Mouse (Mus musculus) heart, embryonic 16.5 days (tissue): ENCODE measurements around the gene Qsox2. TPM values are rescaled to one million over a fixed set of nuclear protein-coding genes. Genes with fewer than 3 reads are reported as not detected.

Source experiments
- polyA plus RNA-seq: library from polyadenylated mRNA; unstranded; fragments of >200 nt; fragmentation: Nextera tagmentation; extraction: Ambion mirVana; gene quantifications from 2 replicates; pipeline ENCODE4 v1.2.1, GENCODE M21; 2015

Qsox2 gene
- polyA plus RNA-seq, 1 experiment from 2014 or later: 11.8 TPM

Other genes with a start within 250 kb of the Qsox2 start
- gene Ubac1, start 215.8 kb downstream of the Qsox2 start, polyA plus RNA-seq: 114 and 116 TPM in 2 replicates
- 6.9 and 8.0 TPM in 2 replicates for gene Nacc2, start 114.3 kb downstream of the Qsox2 start, polyA plus RNA-seq
- not detected in 2 replicates for gene Lhx3, start 29.2 kb downstream of the Qsox2 start, polyA plus RNA-seq
- gene Ccdc187, start 57.0 kb upstream of the Qsox2 start, polyA plus RNA-seq: 0.10 and 0.13 TPM in 2 replicates
- gene Gpsm1, start 78.0 kb upstream of the Qsox2 start, polyA plus RNA-seq: 102 and 104 TPM in 2 replicates
- 23.1 and 24.9 TPM in 2 replicates for gene Dnlz, start 114.6 kb upstream of the Qsox2 start, polyA plus RNA-seq
- 1.0 and 1.2 TPM in 2 replicates for gene Card9, start 123.4 kb upstream of the Qsox2 start, polyA plus RNA-seq
- gene Snapc4, start 143.1 kb upstream of the Qsox2 start, polyA plus RNA-seq: 14.8 and 18.5 TPM in 2 replicates
- 81.4 and 86.0 TPM in 2 replicates for gene Entr1, start 151.8 kb upstream of the Qsox2 start, polyA plus RNA-seq
- gene Pmpca, start 151.8 kb upstream of the Qsox2 start, polyA plus RNA-seq: 118 and 119 TPM in 2 replicates
- gene Inpp5e, start 171.7 kb upstream of the Qsox2 start, polyA plus RNA-seq: 15.0 and 15.3 TPM in 2 replicates
- 14.5 and 14.8 TPM in 2 replicates for gene Sec16a, start 207.7 kb upstream of the Qsox2 start, polyA plus RNA-seq